Mouse (Mus musculus) kidney, postnatal 14 days (tissue): ENCODE results near the gene Treml1.
"Not testable (repeated sequence)": the region's sequence is repeated elsewhere in the genome, so short reads cannot be mapped to it uniquely, and the experiment has no call there.

Source experiments
- DNase-seq: peaks from one replicate; pipeline ENCODE4 v3.0.0; 2022; ENCODE audit warnings: mixed read lengths

Gene Treml1

DNA sequence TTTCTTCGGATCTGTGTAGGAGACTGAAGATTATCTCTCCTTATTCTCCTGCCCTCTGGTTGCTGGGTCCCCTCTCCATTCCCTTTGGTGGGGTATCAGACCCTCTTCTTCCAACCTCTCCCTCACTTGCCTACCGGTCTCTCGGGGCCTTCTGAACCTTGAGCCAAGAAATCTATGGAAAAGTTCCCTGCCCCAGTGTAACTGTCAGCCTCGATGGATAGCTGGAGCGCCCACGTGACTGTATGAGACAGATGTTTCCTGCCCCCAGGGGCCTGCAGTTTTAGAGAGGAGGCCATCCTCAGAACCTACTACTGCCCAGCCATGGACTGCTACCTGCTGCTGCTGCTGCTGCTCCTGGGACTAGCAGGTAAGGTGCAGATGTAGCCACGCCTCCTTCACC lies at the start of gene Treml1:
Gene Treml1 (plus strand): TSS at position 301 of the 400 bp plus-strand sequence.
- no peak for DNase-seq

DNA sequence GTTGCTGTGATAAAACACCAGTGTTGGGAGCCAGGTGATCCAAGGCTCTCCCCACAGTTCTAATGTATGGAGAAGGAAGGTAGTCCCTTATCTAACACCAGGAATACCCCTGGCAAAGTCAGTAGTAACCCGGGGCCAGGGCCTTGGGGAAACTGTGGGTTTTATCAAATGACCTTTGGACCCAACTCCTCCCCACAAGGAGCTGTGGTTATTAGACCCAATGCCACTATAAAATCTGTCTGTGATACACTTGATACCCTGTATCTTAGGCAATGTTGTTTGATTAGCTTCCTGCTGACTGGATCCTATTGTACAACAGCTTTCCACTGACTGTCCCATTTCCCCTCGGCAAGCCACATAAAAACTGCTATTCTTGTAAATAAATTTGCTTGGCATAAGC lies 47.6 kb upstream of the Treml1 start:
- DNase-seq = no peak

DNA sequence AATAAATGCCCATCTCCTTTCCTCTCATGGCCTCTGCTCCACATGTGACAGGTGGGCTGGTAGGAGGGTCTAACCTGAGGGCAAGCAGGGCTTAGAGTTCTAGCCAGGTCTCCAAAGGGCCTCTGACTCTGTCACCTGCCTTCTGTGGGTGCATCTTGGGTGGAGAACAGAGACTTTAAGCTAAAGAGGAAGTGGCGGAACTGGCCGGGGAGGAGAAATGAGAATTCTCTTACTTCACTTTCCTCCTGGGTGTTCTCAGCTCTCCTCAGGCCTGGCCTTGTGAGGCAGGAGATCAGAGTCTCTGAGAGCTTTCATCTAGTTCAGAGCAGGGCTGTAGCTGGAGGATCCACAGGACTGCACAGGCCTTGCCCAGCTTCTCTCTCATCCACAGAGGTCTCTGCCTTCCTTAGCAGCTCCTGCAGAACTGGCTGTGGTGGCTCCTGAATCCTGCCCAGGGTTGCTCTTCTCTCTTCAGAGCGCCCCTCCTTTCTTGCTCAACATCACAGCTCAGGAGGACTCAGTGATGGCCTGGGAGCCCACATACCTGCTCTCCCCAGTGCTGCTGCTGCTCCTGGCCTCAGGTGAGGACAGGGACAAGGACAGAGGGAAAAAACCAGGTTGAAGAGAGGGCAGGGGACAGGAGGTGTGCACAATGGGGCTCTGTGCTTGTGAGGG lies 43.7 kb upstream of the Treml1 start, which contains the start of gene B430306N03Rik:
Gene B430306N03Rik (plus strand): TSS at position 237 of the 675 bp plus-strand sequence.
- DNase-seq = not testable (repeated sequence)

DNA sequence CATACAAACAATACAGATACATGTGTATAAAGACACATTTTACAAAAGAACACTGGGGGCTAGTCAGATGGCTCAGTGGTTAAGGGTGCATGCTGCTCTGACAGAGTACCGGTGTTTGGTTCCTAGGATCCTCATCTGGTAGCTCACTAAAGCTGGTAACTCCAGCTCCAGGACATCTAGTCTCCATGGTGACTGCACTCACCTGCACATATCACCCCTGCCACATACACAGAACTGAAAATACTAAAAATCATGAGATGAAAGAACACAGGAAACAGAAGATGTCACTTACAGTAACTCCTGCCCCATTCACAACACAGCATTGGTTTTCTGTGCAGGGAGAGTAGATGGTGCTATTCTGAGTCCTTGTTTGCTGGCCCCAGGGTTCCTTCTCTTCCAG lies 41.0 kb upstream of the Treml1 start:
- no peak for DNase-seq

DNA sequence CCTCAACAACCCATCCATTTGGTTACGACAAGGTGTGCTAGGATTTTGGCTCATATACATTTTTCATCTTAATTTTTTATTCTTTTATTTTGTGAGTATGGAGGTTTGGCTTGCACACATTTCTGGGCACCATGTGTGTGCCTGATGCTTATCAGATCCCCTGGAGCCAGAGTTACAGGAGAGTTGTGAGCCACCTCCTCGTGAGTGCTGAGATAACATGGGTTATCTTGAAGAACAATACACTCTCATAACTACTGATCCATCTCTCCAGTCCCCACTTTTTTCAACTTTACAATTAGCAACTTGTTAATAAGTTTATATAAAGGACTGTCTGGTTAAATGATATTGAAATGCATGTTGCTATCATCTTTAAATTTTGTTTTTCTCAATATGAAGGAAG lies 38.4 kb upstream of the Treml1 start:
- no peak for DNase-seq

DNA sequence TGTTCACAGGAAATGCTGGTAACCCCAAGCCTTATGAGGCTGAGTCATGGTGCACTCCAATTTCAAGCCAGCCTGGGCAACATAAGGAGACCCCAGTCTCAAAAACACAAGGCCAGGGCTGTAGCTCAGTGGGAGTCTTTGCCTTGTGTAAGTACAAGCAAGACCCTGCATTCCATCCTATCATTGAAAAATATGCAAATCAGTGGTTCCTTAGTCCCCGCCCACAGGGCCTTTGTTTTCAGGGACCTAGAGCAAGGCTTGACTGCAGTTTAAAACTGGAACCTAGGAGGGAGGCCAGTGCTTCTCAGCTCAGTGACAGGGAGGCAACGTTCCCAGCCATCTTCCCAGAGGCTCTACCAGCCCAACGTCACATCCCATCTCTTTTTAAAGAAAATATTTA lies 36.5 kb upstream of the Treml1 start:
- DNase-seq = no peak

DNA sequence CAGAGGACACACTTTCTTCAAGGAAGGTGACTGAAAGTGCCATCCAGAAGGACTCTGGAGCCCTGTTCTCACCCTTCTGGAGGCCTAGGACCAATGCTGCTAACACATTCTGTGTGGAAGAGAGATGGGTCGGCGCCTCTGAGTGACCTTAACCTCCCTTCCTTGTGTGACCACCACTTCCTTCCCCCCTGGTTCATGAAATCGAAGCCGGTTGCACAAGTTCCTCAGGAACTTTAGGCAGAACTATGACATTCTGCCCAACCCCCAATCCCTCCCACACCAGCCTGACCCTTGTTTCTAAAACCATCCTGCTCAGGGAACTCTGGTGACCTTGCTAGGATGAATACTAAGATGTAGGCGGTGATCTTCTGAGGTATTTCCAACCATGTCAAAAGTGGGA lies 35.5 kb upstream of the Treml1 start:
- no peak for DNase-seq

DNA sequence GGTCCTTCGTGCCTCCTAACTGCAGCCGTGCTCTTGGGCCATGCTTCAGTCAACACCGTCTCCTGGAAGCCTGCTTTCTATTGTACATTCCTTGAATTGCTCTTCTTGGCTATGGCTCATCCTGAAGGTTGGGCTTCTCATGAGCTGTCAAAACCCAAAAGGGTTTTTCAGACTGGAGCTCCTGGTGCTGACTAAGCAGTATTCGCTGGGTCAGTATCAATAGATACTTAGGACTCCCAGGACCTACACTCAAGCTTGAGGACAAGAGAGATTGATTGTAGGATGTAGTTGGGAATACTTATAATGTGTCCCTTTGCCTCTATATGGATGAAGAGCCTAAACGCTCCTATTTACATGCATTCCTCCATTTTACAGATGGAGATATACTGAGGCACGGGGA lies 34.6 kb upstream of the Treml1 start:
- no peak for DNase-seq

DNA sequence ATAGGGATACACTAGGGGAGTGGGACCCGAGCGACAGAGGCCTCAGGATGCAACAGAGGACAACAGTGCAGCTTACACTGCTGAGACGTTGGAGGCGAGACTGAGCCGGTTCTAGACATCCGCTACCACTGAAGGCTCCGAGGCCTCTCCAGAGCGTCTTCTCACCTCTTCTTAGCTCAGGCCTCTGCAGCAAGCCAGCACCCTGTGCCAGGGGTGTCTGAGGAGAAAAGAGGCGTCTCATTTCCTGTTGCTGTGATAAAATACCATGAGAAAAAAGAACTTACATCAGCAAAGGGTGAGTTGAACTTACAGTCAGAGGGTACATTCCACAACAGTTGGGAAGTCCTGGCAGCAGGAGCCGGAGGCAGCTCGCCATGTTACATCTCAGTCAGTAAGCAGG lies 34.1 kb upstream of the Treml1 start:
- DNase-seq = no peak

DNA sequence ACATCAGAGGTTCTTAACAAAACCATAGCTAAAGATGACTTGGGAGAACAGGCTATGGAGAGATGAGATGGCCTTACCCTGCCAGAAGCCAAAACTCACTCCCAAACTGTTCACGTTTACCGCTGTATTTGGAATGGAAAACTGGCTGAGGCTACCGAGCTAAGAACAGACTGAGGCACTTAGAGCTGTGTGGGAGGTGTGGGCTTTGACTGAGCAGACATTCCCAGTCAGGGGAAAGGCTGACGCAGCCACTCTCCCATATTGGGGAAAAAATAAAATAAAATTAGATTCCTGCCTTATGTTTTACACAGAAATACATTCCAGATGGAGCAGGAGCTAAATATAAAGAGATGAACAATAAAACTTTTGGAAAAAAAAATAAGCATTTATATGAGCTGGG lies 33.1 kb upstream of the Treml1 start:
- DNase-seq = no peak

DNA sequence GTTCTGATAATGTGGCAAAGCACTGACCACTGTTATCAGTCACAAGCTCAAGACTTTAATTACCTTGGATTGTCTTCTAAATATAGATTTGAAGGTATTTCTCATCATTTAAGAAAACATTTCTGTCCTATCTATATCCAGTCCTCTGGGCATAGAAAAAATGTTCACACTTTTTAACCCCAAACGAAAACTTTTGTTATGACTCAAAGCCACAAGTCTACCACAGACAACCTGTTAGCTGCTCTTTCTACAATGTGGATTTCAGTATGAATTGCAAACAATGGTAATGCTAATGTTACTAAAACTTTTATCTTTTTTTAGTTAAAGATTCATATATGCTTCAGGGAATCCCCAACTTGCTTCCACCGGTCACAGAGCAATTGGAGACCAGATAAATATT lies 27.2 kb upstream of the Treml1 start:
- DNase-seq = no peak

DNA sequence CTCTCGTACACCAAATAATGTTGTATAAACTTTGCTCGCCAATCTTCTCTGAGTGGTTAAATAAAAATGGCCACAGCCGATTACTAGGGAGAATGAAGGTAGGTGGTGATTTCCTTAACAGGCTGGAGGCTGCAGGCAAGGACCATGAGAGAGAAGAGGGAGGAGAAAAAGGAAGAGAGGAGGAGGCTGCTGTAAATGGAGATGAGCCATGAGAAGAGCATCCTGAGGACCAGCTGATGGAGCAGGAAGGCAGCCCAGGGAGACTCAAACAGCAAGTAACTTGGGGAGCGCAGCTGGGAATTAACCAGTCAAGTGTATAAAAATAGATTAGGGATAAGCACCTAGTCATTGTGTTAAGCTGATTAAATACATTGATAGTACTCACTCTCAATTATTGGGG lies 25.5 kb upstream of the Treml1 start:
- DNase-seq = no peak

DNA sequence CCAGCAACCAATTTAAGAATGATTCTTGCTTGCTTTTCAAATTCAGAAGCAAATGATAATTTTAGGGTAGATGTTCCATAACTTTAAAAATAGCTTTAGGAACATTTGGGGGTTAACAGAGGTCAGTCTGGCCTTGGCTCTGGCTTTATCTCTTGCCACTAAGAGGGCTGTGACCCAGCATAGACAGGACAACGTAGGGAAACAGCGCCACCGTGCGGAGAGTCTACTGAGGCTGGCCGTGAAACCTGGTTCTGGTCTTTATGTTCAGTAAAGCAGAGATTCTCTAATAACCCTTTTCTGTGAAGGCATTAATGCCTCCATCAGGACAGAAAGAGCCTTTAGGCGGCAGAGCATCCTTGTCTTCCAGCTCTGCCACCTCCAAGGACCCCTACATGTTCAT lies 22.9 kb upstream of the Treml1 start:
- peak; percentile 78 for DNase-seq

DNA sequence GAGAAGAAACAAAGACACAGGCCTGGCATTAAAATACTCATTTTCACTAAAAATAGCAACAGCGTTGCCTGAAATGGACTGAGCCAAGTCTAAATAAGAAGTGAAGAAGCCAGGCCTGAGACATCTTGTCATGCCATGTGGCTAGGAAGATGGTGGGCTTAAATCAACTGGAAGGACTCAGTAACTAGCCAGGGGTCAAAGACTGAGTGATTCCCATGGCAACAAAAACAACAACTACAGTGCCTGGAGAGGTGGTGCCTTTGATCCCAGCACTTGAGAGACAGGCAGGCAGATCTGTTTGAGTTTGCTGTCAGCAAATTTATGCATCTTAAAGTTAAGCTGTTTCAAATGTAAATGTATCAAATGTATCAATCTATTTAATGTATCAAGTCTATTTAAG lies 19.4 kb upstream of the Treml1 start:
- no peak for DNase-seq

DNA sequence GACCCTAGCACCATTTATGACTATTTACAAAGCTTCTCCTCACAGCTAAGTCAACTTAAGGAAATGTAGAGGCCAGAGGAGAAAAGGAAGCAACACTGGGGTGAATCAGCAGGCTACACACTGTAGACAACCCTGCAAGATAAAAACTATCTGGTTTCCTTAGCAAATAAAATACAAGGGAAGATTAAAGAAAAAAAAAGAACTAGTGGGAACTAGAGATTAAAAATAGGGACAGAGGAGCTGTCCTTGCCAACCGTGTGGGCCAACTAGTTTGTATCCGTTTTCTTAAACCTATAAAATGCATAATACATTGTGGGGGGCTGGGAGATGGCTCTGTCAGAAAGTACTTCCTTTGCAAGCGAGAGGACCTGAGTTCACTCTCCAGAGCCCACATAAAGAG lies 17.8 kb upstream of the Treml1 start:
- DNase-seq = no peak

DNA sequence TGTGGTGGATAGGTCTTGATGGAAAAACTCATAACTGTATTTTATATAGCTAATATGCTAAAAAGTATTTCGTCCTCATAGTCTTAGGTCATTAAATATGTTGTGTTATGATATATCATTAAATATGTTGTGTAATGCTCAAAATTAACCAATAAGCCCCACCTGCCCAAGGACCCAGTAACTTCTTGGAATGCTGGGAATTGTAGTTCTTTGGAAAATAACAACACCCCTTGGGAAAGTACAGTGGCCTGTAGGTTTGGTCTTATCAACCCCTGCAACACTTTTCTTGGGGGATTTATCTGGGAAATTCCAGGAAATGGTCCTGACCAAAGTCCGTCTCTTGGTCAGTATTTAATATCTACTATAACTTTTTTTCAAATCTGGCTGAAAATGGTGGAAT lies 16.7 kb upstream of the Treml1 start:
- DNase-seq = no peak

DNA sequence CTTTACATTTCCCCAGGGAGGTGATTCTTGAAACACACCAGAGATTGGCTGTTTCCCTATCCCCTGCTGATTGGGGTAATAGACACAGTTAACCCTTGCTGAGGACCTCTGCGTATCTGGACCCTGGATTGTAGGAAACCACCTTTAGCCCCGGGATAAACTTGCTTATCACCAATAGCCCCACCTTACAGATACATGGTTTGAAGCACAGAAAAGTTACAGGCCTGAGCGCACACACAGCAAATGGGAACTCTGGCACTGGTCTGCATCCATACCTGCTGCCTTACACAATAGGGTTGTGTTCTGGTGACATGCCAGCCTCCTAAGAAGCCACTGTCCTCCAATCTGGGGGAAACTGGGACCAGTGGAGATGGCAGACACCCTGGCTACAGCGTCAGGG lies 13.9 kb upstream of the Treml1 start:
- no peak for DNase-seq

DNA sequence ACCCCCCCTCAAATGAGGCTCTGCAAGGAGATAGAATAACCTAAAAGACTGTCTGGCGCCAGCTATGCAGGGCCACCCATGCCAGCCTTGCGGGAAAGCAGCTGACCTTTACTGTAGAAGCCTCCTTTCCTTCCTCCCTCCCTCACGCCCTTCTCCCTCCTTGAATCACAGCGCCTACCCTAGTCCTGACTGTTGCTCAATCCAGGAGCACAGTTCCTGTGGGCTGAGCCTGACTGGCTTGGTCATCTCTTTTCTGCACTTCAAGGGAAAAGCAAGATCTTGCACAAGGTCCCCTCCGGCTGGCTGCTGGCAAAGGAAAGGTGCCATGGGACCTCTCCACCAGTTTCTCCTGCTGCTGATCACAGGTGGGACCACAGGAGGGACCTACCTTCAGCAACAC lies 13.5 kb upstream of the Treml1 start, which contains the start of gene Trem2:
Gene Trem2 (plus strand): TSS at position 171 of the 400 bp plus-strand sequence.
- DNase-seq = no peak

DNA sequence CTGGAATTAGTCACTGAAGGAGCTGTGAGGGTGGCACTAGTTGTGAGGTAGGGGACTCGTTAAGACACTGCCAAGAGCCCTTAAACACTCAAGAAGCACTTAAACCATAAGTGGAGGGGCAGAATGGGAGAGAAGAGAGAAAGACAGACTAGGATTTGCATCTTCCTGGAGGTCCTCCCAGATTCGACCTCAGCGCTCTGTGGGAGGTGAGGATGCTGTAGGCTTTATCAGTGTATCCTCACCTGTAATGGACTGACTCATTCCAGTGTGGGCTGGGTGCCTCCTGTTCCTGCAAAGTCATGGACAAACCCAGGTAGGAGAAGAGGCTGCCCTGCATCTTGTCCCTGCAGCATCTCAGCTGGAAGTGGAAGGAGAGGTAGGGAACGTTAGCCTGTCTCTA lies 12.9 kb upstream of the Treml1 start:
- DNase-seq = no peak

DNA sequence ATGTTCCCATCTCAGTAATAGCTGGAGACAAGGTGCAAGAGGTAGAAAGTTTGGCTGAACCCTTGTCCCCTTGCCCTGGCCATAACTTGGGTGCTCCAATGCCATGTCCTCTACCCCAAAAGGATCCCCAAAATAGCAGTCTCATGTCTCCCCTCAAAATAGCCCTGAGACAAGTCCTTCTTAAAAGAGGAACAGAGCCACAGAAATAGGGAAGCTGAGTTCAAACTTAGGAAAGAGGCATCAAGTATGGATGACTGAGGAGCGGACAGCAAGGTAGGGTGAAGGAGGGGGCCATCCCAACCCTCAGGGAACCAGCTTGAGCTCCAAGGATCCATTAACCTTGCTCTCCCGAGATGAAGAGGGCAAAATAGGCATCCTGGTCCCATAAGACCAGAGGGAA lies 12.4 kb upstream of the Treml1 start:
- no peak for DNase-seq

DNA sequence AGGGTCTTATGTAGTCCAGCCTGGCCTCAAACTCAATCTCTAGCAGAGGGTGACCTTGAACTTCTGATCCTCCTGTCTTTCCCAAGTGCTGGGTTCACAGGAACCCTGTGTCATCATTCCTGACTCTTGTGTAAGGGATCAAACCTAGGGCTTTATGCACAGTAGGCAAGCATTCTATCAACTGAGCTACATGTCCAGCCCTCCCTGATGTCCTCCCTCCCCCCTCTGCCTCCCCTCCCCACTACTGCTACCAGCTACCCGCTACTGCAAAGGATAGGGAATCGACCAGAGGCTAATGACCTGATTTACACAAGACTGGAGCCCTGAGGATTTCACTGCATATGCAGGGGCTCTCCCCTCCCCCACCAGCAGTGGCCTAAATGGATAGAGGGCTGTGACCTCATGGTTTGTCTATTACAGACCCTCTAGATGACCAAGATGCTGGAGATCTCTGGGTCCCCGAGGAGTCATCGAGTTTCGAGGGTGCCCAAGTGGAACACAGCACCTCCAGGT lies 9.0 kb upstream of the Treml1 start:
- no peak for DNase-seq

DNA sequence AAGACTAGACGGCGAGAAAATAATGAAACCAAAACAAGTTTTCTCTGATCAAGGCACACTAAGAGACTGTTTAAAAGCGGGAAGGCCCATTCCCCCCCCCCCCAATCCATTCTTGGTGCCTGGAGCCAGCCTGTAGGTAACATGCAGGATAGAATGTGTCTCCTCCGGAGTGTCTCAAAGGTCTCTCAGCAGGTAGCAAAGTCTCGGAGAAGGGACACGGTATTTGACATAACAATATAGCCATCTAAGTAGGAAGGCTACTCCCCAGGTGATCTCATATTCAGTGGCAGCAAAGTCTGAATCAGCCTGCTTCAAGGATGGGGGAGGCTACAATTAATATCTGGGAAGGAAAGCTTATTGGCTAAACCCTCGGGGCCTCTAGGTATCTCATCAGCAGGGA lies 6.7 kb upstream of the Treml1 start:
- not testable (repeated sequence) for DNase-seq

DNA sequence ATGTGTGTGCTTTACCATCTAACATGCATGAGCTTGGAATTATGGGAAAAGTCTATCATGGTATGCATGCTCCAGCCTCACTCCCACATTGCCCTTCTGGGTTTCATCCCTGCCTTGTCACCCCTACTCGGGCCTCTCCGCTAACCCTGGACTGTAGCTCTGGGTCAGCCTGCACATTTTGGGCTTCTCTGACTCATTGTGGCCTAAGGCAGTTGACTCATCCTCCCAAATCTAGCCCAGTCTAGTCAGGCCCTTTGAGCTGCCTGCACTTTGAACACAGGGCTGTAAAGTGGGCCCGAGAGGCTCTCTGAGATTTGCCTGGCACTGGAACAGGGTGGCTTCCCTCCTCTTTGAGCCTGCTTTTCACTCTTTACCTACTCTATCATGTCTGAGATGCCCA lies 3.9 kb upstream of the Treml1 start:
- no peak for DNase-seq

DNA sequence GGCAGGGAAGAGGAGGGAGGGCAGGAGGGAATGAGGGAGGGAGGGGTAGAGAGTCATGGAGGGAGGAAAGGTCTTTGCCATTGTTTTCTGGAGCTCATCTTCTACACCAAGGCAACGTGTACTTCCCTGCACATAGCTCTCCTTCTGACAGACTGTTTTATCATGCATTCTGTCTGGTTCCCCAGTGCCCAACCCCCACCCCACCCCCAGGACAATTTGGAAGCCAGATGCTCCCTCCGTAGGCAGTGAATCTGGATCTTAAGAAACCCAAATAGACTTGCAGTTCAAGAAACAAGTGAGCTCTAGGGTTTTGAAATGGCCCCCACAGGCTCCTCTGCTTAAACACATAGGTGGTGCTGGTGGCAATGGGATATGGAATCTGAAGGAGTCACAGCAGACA lies 1.8 kb upstream of the Treml1 start:
- DNase-seq = no peak

DNA sequence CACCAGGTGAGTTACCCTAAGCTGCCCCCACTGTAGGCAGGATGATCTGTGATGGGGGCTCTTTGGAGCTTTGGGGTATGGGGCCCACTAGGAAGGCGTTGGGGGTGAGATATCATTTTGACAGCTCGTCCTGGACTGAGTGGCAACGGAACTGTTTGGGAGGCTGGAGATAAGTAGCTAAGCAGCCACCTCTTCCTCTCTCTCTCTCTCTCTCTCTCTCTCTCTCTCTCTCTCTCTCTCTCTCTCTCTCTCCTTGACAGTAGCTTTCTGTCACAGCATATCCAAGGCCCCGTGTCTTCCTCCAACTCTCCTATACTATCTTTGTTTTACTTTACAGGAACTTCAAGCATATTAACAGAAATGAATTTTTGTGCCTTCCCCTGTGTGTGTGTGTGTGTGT lies 746 bp downstream of the Treml1 start:
- DNase-seq = no peak
